Comparison of ENCODE assay signal across 23 mouse cellular contexts in genomic region chr10:59755681-59756080, GRCm38 (mm10). TPM values are rescaled to one million over a fixed set of nuclear protein-coding genes. Genes with fewer than 3 reads are reported as not detected.
DNase-seq lines count a peak whose midpoint lies in the region; ATAC-seq lines count a peak whose summit lies in the region.
"Had no signal": no experiment of that assay in that cellular context is flagged by ENCODE, and none has a peak within 500 bp of the region (broad histone marks: within the 10 kb centered on the region; RNA-seq: fewer than 3 reads in every experiment).

No protein-coding gene starts in this region.

- H3K9ac ChIP-seq in forebrain, embryonic 13.5 days = no peak overlapping the region
- H3K9ac ChIP-seq in forebrain, embryonic 11.5 days (ENCODE audit: low read length) = no peak overlapping the region
- H3K9ac ChIP-seq in neural tube, embryonic 11.5 days (ENCODE audit: low read length) = no peak overlapping the region
- H3K9ac ChIP-seq in forebrain, embryonic 15.5 days (replicated peaks) = no peak overlapping the region
- H3K9ac ChIP-seq: heart, embryonic 13.5 days; liver, embryonic 13.5 days; lung, embryonic 15.5 days had no signal

- no peaks in the 10 kb centered on the region; the same call in 1 of the 2 replicates for H3K9me3 ChIP-seq in forebrain, embryonic 13.5 days (replicated peaks)
- no peaks in the 10 kb centered on the region for H3K9me3 ChIP-seq in forebrain, embryonic 11.5 days (ENCODE audit: control insufficient read depth, low read length)
- no peaks in the 10 kb centered on the region for H3K9me3 ChIP-seq in neural tube, embryonic 11.5 days (ENCODE audit: control insufficient read depth, low read length)
- H3K9me3 ChIP-seq in forebrain, embryonic 15.5 days = no peaks in the 10 kb centered on the region
- H3K9me3 ChIP-seq: heart, embryonic 13.5 days; liver, embryonic 13.5 days; lung, embryonic 15.5 days had no signal

- H3K4me2 ChIP-seq in forebrain, embryonic 13.5 days = peak overlapping the region; percentile 33
- no peak overlapping the region for H3K4me2 ChIP-seq in forebrain, embryonic 11.5 days (ENCODE audit: low read depth, low read length, severe bottlenecking)
- H3K4me2 ChIP-seq in neural tube, embryonic 11.5 days (ENCODE audit: low read depth) = no peak overlapping the region
- peak overlapping the region; percentile 9; the same call in 1 of the 2 replicates for H3K4me2 ChIP-seq in forebrain, embryonic 15.5 days (replicated peaks)
- H3K4me2 ChIP-seq: heart, embryonic 13.5 days; liver, embryonic 13.5 days; lung, embryonic 15.5 days; midbrain, embryonic 11.5 days had no signal

- WGBS in forebrain, embryonic 13.5 days = 45% methylated on average over 11 of the region's 11 CpGs
- WGBS in forebrain, embryonic 11.5 days = 77% methylated on average over 11 of the region's 11 CpGs
- 83% methylated on average over 11 of the region's 11 CpGs for WGBS in neural tube, embryonic 11.5 days
- WGBS in forebrain, embryonic 15.5 days = 41% methylated on average over 11 of the region's 11 CpGs

- H3K4me3 ChIP-seq in forebrain, embryonic 13.5 days = no peak overlapping the region
- no peak overlapping the region for H3K4me3 ChIP-seq in forebrain, embryonic 11.5 days (ENCODE audit: low read depth, low read length)
- H3K4me3 ChIP-seq in neural tube, embryonic 11.5 days (ENCODE audit: low read depth, low read length) = no peak overlapping the region
- no peak overlapping the region for H3K4me3 ChIP-seq in forebrain, embryonic 15.5 days
- H3K4me3 ChIP-seq: heart, embryonic 13.5 days; liver, embryonic 13.5 days; lung, embryonic 15.5 days; myocyte had no signal

- H3K4me1 ChIP-seq in forebrain, embryonic 13.5 days = peaks cover 40% of the 10 kb centered on the region
- H3K4me1 ChIP-seq in forebrain, embryonic 11.5 days (replicated peaks; ENCODE audit: control insufficient read depth, insufficient read depth, low read length) = 0 out of 2 replicates have a peak, but pooled peaks cover 3% of the 10 kb centered on the region
- no peaks in the 10 kb centered on the region for H3K4me1 ChIP-seq in neural tube, embryonic 11.5 days (ENCODE audit: control insufficient read depth, insufficient read depth, low read length)
- H3K4me1 ChIP-seq in forebrain, embryonic 15.5 days = peaks cover 10% of the 10 kb centered on the region
- H3K4me1 ChIP-seq: liver, embryonic 13.5 days; lung, embryonic 15.5 days had no signal

- H3K36me3 ChIP-seq in forebrain, embryonic 13.5 days (ENCODE audit: poor library complexity, severe bottlenecking) = peaks cover 7% of the 10 kb centered on the region
- H3K36me3 ChIP-seq in forebrain, embryonic 11.5 days (ENCODE audit: control insufficient read depth, insufficient read depth, low read length) = no peaks in the 10 kb centered on the region; the same call in 1 of the 2 replicates
- H3K36me3 ChIP-seq in neural tube, embryonic 11.5 days (ENCODE audit: control insufficient read depth, insufficient read depth, low read length) = no peaks in the 10 kb centered on the region
- H3K36me3 ChIP-seq in forebrain, embryonic 15.5 days = 0 out of 2 replicates have a peak, but pooled peaks cover 3% of the 10 kb centered on the region

- no peak for DNase-seq in forebrain, embryonic 11.5 days (ENCODE audit: low spot score)
- no peak for DNase-seq in neural tube, embryonic 11.5 days (ENCODE audit: low spot score)
- DNase-seq in neural tube, embryonic 10.5 days (ENCODE audit: extremely low spot score, low spot score) = no peak
- DNase-seq in gastrocnemius, adult 18-20 months (ENCODE audit: low spot score) = no peak
- no peak for DNase-seq in thymus, adult 18-20 months
- DNase-seq in adrenal gland, postnatal 4 days (ENCODE audit: low spot score in 2 of 2) = no peak
- DNase-seq: adrenal gland, adult 8-10 months; cerebellum, adult 11 months; cerebellum, postnatal 14 days; heart, adult 11 months; liver, embryonic 13.5 days; right cerebral cortex, postnatal 14 days; thymus, postnatal 14 days had no signal

- peak; percentile 27; the same call in 1 of the 2 replicates for ATAC-seq in forebrain, embryonic 13.5 days
- ATAC-seq in forebrain, embryonic 11.5 days (replicated peaks; ENCODE audit: low FRiP score) = no peak
- ATAC-seq in neural tube, embryonic 11.5 days (ENCODE audit: insufficient read depth, low FRiP score, low TSS enrichment) = no peak
- ATAC-seq in forebrain, embryonic 15.5 days (replicated peaks) = 0 out of 2 replicates have a peak, but pooled peaks have one; percentile 58

- H3K27me3 ChIP-seq in forebrain, embryonic 13.5 days = no peaks in the 10 kb centered on the region
- no peaks in the 10 kb centered on the region for H3K27me3 ChIP-seq in forebrain, embryonic 11.5 days (ENCODE audit: control insufficient read depth, insufficient read depth, low read length)
- no peaks in the 10 kb centered on the region for H3K27me3 ChIP-seq in neural tube, embryonic 11.5 days (ENCODE audit: control insufficient read depth, insufficient read depth, low read length)
- H3K27me3 ChIP-seq in forebrain, embryonic 15.5 days = no peaks in the 10 kb centered on the region
- H3K27me3 ChIP-seq: CH12.LX; heart, embryonic 13.5 days; liver, embryonic 13.5 days; lung, embryonic 15.5 days had no signal

- no peak overlapping the region for H3K27ac ChIP-seq in forebrain, embryonic 13.5 days
- H3K27ac ChIP-seq in forebrain, embryonic 11.5 days (ENCODE audit: low read depth, low read length) = no peak overlapping the region
- 0 out of 2 replicates have a peak overlapping the region, but pooled peaks have one; percentile 8 for H3K27ac ChIP-seq in neural tube, embryonic 11.5 days (ENCODE audit: low read depth, low read length)
- H3K27ac ChIP-seq in forebrain, embryonic 15.5 days (replicated peaks) = no peak overlapping the region
- H3K27ac ChIP-seq: gastrocnemius, adult 2 months; heart, embryonic 13.5 days; liver, embryonic 13.5 days; lung, embryonic 15.5 days; macrophage; stomach, postnatal 0 days had no signal

RNA-seq across cellular contexts. Expression of gene Micu1, which starts 53.4 kb away (rescaled TPM):
- 69.0 and 72.6 TPM in 2 replicates for polyA plus RNA-seq in forebrain, embryonic 13.5 days (2015; fragmentation: Nextera tagmentation; extraction: Ambion mirVana)
- polyA plus RNA-seq in forebrain, embryonic 11.5 days (2014; fragmentation: Nextera tagmentation; extraction: Ambion mirVana) = 65.0 and 69.3 TPM in 2 replicates
- polyA plus RNA-seq in neural tube, embryonic 11.5 days (2014; fragmentation: Nextera tagmentation; extraction: Ambion mirVana) = 68.0 and 69.1 TPM in 2 replicates
- 75.9 and 79.1 TPM in 2 replicates for polyA plus RNA-seq in forebrain, embryonic 15.5 days (2015; fragmentation: Nextera tagmentation; extraction: Ambion mirVana)
- total RNA-seq in gastrocnemius, adult 18-20 months (2021) = 10 to 100 TPM; 55.9 to 61.3 TPM
- 10 to 100 TPM; 61.1 to 64.4 TPM for total RNA-seq in adrenal gland, postnatal 4 days (2021)

Comparison
In these comparisons a context has a peak if more than half of its experiments do, and no peak if none do; other contexts are left out.
1. ATAC-seq: peak in forebrain, embryonic 13.5 days (single experiment) and forebrain, embryonic 15.5 days (single experiment); none in forebrain, embryonic 11.5 days (single experiment) and neural tube, embryonic 11.5 days (single experiment).
2. H3K4me2 ChIP-seq: peak in forebrain, embryonic 13.5 days (single experiment) and forebrain, embryonic 15.5 days (single experiment); none in forebrain, embryonic 11.5 days (single experiment) and neural tube, embryonic 11.5 days (single experiment).